In the genomic region with DNA sequence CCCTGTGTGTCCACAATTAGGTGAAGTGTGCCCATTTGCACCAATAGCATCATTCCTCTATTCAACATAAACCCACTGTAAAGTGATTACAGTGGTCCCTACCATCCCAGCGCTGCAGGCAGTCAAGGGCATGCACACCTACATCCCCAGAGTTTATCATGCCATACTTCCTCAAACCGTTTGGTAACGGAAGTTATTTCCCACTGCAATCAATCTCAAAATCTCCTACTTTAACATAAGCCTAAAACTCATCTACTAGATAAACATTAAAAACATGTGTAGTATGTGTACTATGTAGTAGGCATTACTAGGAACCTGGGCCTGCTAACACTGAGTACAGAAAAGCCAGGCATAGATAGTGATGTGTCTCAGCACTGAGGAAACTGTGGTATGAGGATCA, we compare ENCODE assay signal across 34 mouse cellular contexts. TPM values are rescaled to one million over a fixed set of nuclear protein-coding genes. Genes with fewer than 3 reads are reported as not detected.
"Had no signal": no experiment of that assay in that cellular context is flagged by ENCODE, and none has a peak within 500 bp of the region (broad histone marks: within the 10 kb centered on the region; RNA-seq: fewer than 3 reads in every experiment).

No protein-coding gene starts in this region.

- H3K36me3 ChIP-seq: heart, embryonic 10.5 days; heart, embryonic 12.5 days; hindbrain, embryonic 10.5 days; hindbrain, embryonic 12.5 days; kidney, embryonic 15.5 days; limb, embryonic 10.5 days; limb, embryonic 12.5 days had no signal

- ATAC-seq: hindbrain, embryonic 16.5 days; intestine, embryonic 16.5 days had no signal

- H3K9me3 ChIP-seq: heart, embryonic 10.5 days; heart, embryonic 12.5 days; hindbrain, embryonic 10.5 days; hindbrain, embryonic 12.5 days; kidney, embryonic 15.5 days; limb, embryonic 10.5 days; limb, embryonic 12.5 days had no signal

- H3K9ac ChIP-seq: heart, embryonic 12.5 days; hindbrain, embryonic 12.5 days; hindbrain, embryonic 14.5 days; kidney, embryonic 15.5 days; limb, embryonic 12.5 days had no signal

- DNase-seq: gastrocnemius, adult 2 months; gastrocnemius, postnatal 10 days; gastrocnemius, postnatal 25 days; heart, adult 18-20 months; heart, postnatal 10 days; heart, postnatal 4 days; kidney, adult 11 months; kidney, adult 2 months; kidney, adult 9 months; kidney, postnatal 14 days; kidney, postnatal 36 days; layer of hippocampus, adult 9-11 months; layer of hippocampus, postnatal 36 days had no signal

- H3K4me3 ChIP-seq: gastrocnemius, adult 2 months; heart, embryonic 10.5 days; heart, embryonic 12.5 days; hindbrain, embryonic 10.5 days; hindbrain, embryonic 12.5 days; kidney, embryonic 15.5 days; left cerebral cortex, adult 2 months; limb, embryonic 10.5 days; limb, embryonic 12.5 days had no signal

- H3K27me3 ChIP-seq: heart, embryonic 12.5 days; hindbrain, embryonic 12.5 days; limb, embryonic 12.5 days had no signal

- H3K27ac ChIP-seq: gastrocnemius, adult 2 months; heart, embryonic 10.5 days; hindbrain, embryonic 10.5 days; hindbrain, embryonic 12.5 days; hindbrain, embryonic 14.5 days; kidney, embryonic 15.5 days; kidney, postnatal 0 days; left cerebral cortex, adult 2 months; limb, embryonic 10.5 days; limb, embryonic 12.5 days had no signal

RNA-seq across cellular contexts. Expression of a gene that starts 3.0 kb away (rescaled TPM):
- total RNA-seq: gastrocnemius, adult 2 months; gastrocnemius, postnatal 10 days; gastrocnemius, postnatal 25 days; gastrocnemius, postnatal 4 days; granulocyte monocyte progenitor cell, adult 5-6 weeks; heart, adult 18-20 months; heart, adult 8-10 months; heart, postnatal 10 days; heart, postnatal 25 days; heart, postnatal 4 days; layer of hippocampus, adult 18-20 months; layer of hippocampus, postnatal 36 days had no signal
- polyA plus RNA-seq: heart, embryonic 12.5 days; heart, embryonic 14.5 days; hindbrain, embryonic 10.5 days; hindbrain, embryonic 14.5 days; intestine, embryonic 14.5 days; kidney, embryonic 15.5 days; large intestine, adult 2 months; limb, embryonic 10.5 days had no signal

RNA-seq across cellular contexts. Expression of a gene that starts 23.5 kb away (rescaled TPM):
- total RNA-seq: heart, postnatal 25 days had no signal
- polyA plus RNA-seq: heart, embryonic 12.5 days; heart, embryonic 14.5 days; heart, embryonic 16.5 days; hindbrain, embryonic 10.5 days; hindbrain, embryonic 12.5 days; hindbrain, embryonic 14.5 days; hindbrain, embryonic 16.5 days; intestine, embryonic 16.5 days; kidney, adult 2 months; kidney, embryonic 15.5 days; limb, embryonic 10.5 days; limb, embryonic 12.5 days had no signal
